Mouse (Mus musculus): ENCODE data around the gene Edc3.

GRCm38 (mm10) chr9:57728312-57728711 lies 20.0 kb downstream of the Edc3 start:
- TF ChIP-seq POLR2A (IDR thresholded peaks at IDR 0.05; ENCODE audit: borderline replicate concordance, extremely low read depth, low read depth, low read length) (no peak), CTCF (IDR thresholded peaks at IDR 0.05; ENCODE audit: insufficient read depth, low read length) (peak; percentile 19; the same call in 1 of the 2 replicates)

Measured in lung, adult 2 months (tissue).